Mouse (Mus musculus) spleen, adult 2 months (tissue): Measurements from ENCODE around the gene Tfr2.

Experiments
- CTCF ChIP-seq: fragments of 200-500 bp; IDR thresholded peaks from 2 replicates; pipeline ENCODE4 v1.5.1; 2011; ENCODE audit warnings: mild to moderate bottlenecking, inconsistent platforms; ENCODE audit not compliant: insufficient read depth, insufficient read length, insufficient replicate concordance; ENCODE audit errors: extremely low read depth
- POLR2A ChIP-seq: fragments of 200-500 bp; IDR thresholded peaks from 2 replicates; pipeline ENCODE4 v1.6.1; 2011; ENCODE audit warnings: low read depth, low read length, inconsistent platforms

- TF ChIP-seq CTCF (no peak), POLR2A (no peak; the same call in 1 of the 2 replicates)
Observed at GRCm38 (mm10) chr5:137630602-137631001, 61.0 kb downstream of the Tfr2 start.
